Mouse (Mus musculus) neural tube, embryonic 12.5 days (tissue): ENCODE measurements at regions not wholly inside any gene's neighbourhood (a gene's known extent, or its start where the extent isn't known, plus 50 kb on each side); places are given as distances from the start of the nearest gene placed in this dataset.
A peak's percentile ranks its signal among the peaks of the same experiment; 100 is the strongest.

ENCODE experiments used
- ATAC-seq: fragments of 200-750 bp; cut with Nextera tagmentation; 2 replicates; pipeline ENCODE4 v1.8.0; 2017; ENCODE audit warnings: low read depth, mild to moderate bottlenecking, moderate TSS enrichment, moderate library complexity; ENCODE audit not compliant: low FRiP score
- H3K27ac ChIP-seq: fragments of 300-500 bp; sonication (generic); 2 replicates; pipeline ENCODE4 v1.5.1; 2016
- H3K27me3 ChIP-seq: fragments of 300-500 bp; sonication (generic); replicated peaks from 2 replicates; pipeline ENCODE4 v1.6.1; 2016; ENCODE audit warnings: mild to moderate bottlenecking
- H3K36me3 ChIP-seq: fragments of 300-500 bp; sonication (generic); 2 replicates; pipeline ENCODE4 v1.6.1; 2016; ENCODE audit warnings: mild to moderate bottlenecking
- H3K4me1 ChIP-seq: fragments of 300-500 bp; sonication (generic); 2 replicates; pipeline ENCODE4 v1.6.1; 2016
- H3K4me2 ChIP-seq: fragments of 300-500 bp; sonication (generic); replicated peaks from 2 replicates; pipeline ENCODE4 v1.6.1; 2016; ENCODE audit warnings: mild to moderate bottlenecking
- H3K4me3 ChIP-seq: fragments of 300-500 bp; sonication (generic); 2 replicates; pipeline ENCODE4 v1.5.1; 2016
- H3K9ac ChIP-seq: fragments of 300-500 bp; sonication (generic); 2 replicates; pipeline ENCODE4 v1.6.1; 2016; ENCODE audit warnings: mild to moderate bottlenecking
- H3K9me3 ChIP-seq: fragments of 300-500 bp; sonication (generic); 2 replicates; pipeline ENCODE4 v1.6.1; 2016; ENCODE audit warnings: mild to moderate bottlenecking
- WGBS: fragments of 180-500 bp; shearing (Covaris S2); methylation state at CpG from one replicate; pipeline ENCODE4 v1.1.7; 2016; 5-methylcytosine and 5-hydroxymethylcytosine counted together

- no peak for ATAC-seq
- Histone ChIP-seq H3K27me3 (no peaks in the 10 kb centered on the region), H3K4me2 (no peak overlapping the region), H3K9me3 (no peaks in the 10 kb centered on the region), H3K4me1 (no peaks in the 10 kb centered on the region), H3K27ac (no peak overlapping the region), H3K36me3 (no peaks in the 10 kb centered on the region), H3K4me3 (no peak overlapping the region), H3K9ac (no peak overlapping the region)
- WGBS, result 95% methylated on average over 3 of the region's 3 CpGs
Observed at GRCm38 (mm10) chr8:89859813-89860212, 488.3 kb downstream of the Tox3 start.

GRCm38 (mm10) chr8:89858706-89859385 is 489.3 kb downstream of the Tox3 start:
- H3K4me1 ChIP-seq, result no peaks in the 10 kb centered on the region

GRCm38 (mm10) chr8:89855556-89855955 is 492.6 kb downstream of the Tox3 start:
- H3K4me1 ChIP-seq, result no peaks in the 10 kb centered on the region
- no peak overlapping the region for H3K27ac ChIP-seq
- ATAC-seq, result no peak
- no peaks in the 10 kb centered on the region for H3K36me3 ChIP-seq
- H3K4me2 ChIP-seq, result no peak overlapping the region
- 73% methylated on average over 5 of the region's 5 CpGs for WGBS
- H3K9me3 ChIP-seq, result no peaks in the 10 kb centered on the region
- no peaks in the 10 kb centered on the region for H3K27me3 ChIP-seq
- H3K4me3 ChIP-seq, result no peak overlapping the region
- no peak overlapping the region for H3K9ac ChIP-seq

More at GRCm38 (mm10) chr8:89858706-89859385, 489.3 kb downstream of the Tox3 start:
- H3K9ac ChIP-seq, result no peak overlapping the region
- H3K27ac ChIP-seq, result no peak overlapping the region
- H3K27me3 ChIP-seq, result no peaks in the 10 kb centered on the region
- WGBS, result 71% methylated on average over 7 of the region's 7 CpGs
- no peaks in the 10 kb centered on the region for H3K9me3 ChIP-seq
- no peak overlapping the region for H3K4me2 ChIP-seq
- no peak for ATAC-seq
- H3K36me3 ChIP-seq, result no peaks in the 10 kb centered on the region
- H3K4me3 ChIP-seq, result no peak overlapping the region

- no peak overlapping the region for H3K9ac ChIP-seq
- ATAC-seq, result peak; percentile 82
- no peaks in the 10 kb centered on the region for H3K9me3 ChIP-seq
- H3K36me3 ChIP-seq, result no peaks in the 10 kb centered on the region
- no peak overlapping the region for H3K4me3 ChIP-seq
- no peaks in the 10 kb centered on the region for H3K27me3 ChIP-seq
- WGBS, result 42% methylated on average over 3 of the region's 3 CpGs
- H3K27ac ChIP-seq, result no peak overlapping the region
- H3K4me2 ChIP-seq, result no peak overlapping the region
- no peaks in the 10 kb centered on the region for H3K4me1 ChIP-seq
Observed at GRCm38 (mm10) chr8:89850209-89850796, 497.8 kb downstream of the Tox3 start.

- H3K4me3 ChIP-seq, result no peak overlapping the region
- H3K36me3 ChIP-seq, result no peaks in the 10 kb centered on the region
- 0 out of 2 replicates have a peak, but pooled peaks have one; percentile 58 for ATAC-seq
- no peaks in the 10 kb centered on the region for H3K4me1 ChIP-seq
- H3K4me2 ChIP-seq, result no peak overlapping the region
- peak overlapping the region; percentile 28; the same call in 1 of the 2 replicates for H3K27ac ChIP-seq
- no peak overlapping the region for H3K9ac ChIP-seq
- WGBS, result 55% methylated on average over 7 of the region's 7 CpGs
- H3K27me3 ChIP-seq, result no peaks in the 10 kb centered on the region
- no peaks in the 10 kb centered on the region for H3K9me3 ChIP-seq
Observed at GRCm38 (mm10) chr8:89849416-89850208, 498.5 kb downstream of the Tox3 start.

GRCm38 (mm10) chr8:89838494-89838893 is 509.6 kb downstream of the Tox3 start:
- Histone ChIP-seq H3K27me3 (no peaks in the 10 kb centered on the region), H3K9me3 (no peaks in the 10 kb centered on the region), H3K36me3 (no peaks in the 10 kb centered on the region), H3K9ac (no peak overlapping the region), H3K27ac (no peak overlapping the region), H3K4me2 (no peak overlapping the region), H3K4me3 (no peak overlapping the region), H3K4me1 (no peaks in the 10 kb centered on the region)
- ATAC-seq, result no peak
- WGBS, result 80% methylated on average over 5 of the region's 5 CpGs

GRCm38 (mm10) chr8:89833715-89834114 is 514.4 kb downstream of the Tox3 start:
- no peak overlapping the region for H3K4me3 ChIP-seq
- no peak overlapping the region for H3K4me2 ChIP-seq
- H3K9ac ChIP-seq, result no peak overlapping the region
- 77% methylated on average over 4 of the region's 4 CpGs for WGBS
- H3K36me3 ChIP-seq, result no peaks in the 10 kb centered on the region
- H3K4me1 ChIP-seq, result no peaks in the 10 kb centered on the region
- no peaks in the 10 kb centered on the region for H3K9me3 ChIP-seq
- no peaks in the 10 kb centered on the region for H3K27me3 ChIP-seq
- no peak overlapping the region for H3K27ac ChIP-seq
- no peak for ATAC-seq

- Histone ChIP-seq H3K4me1 (peaks cover 4% of the 10 kb centered on the region; the same call in 1 of the 2 replicates), H3K27ac (no peak overlapping the region), H3K4me3 (no peak overlapping the region), H3K36me3 (no peaks in the 10 kb centered on the region), H3K4me2 (no peak overlapping the region), H3K9ac (no peak overlapping the region), H3K9me3 (0 out of 2 replicates have a peak, but pooled peaks cover 7% of the 10 kb centered on the region), H3K27me3 (no peaks in the 10 kb centered on the region)
- ATAC-seq, result no peak
- WGBS, result 22% methylated on average over 3 of the region's 3 CpGs
Observed at GRCm38 (mm10) chr8:89824586-89824985, 523.6 kb downstream of the Tox3 start.

- H3K4me1 ChIP-seq, result peaks cover 4% of the 10 kb centered on the region; the same call in 1 of the 2 replicates
- no peaks in the 10 kb centered on the region for H3K27me3 ChIP-seq
- 0 out of 2 replicates have a peak, but pooled peaks cover 7% of the 10 kb centered on the region for H3K9me3 ChIP-seq
- no peak overlapping the region for H3K27ac ChIP-seq
- ATAC-seq, result no peak
- H3K4me3 ChIP-seq, result no peak overlapping the region
- no peaks in the 10 kb centered on the region for H3K36me3 ChIP-seq
- no peak overlapping the region for H3K9ac ChIP-seq
- H3K4me2 ChIP-seq, result no peak overlapping the region
Observed at GRCm38 (mm10) chr8:89823631-89824030, 524.5 kb downstream of the Tox3 start.

- Histone ChIP-seq H3K4me2 (no peak overlapping the region), H3K36me3 (no peaks in the 10 kb centered on the region), H3K9ac (no peak overlapping the region), H3K4me1 (no peaks in the 10 kb centered on the region), H3K9me3 (peaks cover 3% of the 10 kb centered on the region; the same call in 1 of the 2 replicates), H3K4me3 (no peak overlapping the region), H3K27ac (no peak overlapping the region), H3K27me3 (no peaks in the 10 kb centered on the region)
- no peak for ATAC-seq
- WGBS, result 77% methylated on average over 4 of the region's 4 CpGs
Observed at GRCm38 (mm10) chr8:89812036-89812711, 536.0 kb downstream of the Tox3 start.

- no peak overlapping the region for H3K4me2 ChIP-seq
- H3K4me3 ChIP-seq, result no peak overlapping the region
- H3K27ac ChIP-seq, result no peak overlapping the region
- 84% methylated on average over 10 of the region's 10 CpGs for WGBS
- ATAC-seq, result no peak
- no peaks in the 10 kb centered on the region; the same call in 1 of the 2 replicates for H3K27me3 ChIP-seq
- H3K4me1 ChIP-seq, result peaks cover 7% of the 10 kb centered on the region
- H3K9ac ChIP-seq, result no peak overlapping the region
- H3K36me3 ChIP-seq, result no peaks in the 10 kb centered on the region
- no peaks in the 10 kb centered on the region for H3K9me3 ChIP-seq
Observed at GRCm38 (mm10) chr8:89788296-89788695, 559.8 kb downstream of the Tox3 start.
